In the genomic region with DNA sequence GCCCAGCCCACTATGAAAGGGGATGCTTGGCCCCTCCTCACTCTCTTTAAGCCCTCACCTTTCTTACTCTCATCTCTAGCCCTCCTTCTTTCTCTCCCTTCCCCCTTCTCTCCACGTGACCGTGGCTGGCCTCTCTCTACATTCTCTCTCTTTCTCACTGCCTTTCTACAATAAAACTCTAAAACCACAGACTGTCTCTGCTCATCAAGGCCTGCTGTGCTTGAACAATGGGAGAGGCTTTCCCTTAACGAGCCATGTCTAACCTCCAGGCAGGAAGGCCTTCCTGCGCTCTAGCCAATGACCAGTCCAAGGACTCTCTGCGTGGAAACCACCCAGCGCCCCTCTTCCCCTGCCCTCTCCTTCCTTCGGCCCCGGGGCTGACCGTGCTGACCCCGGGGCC, we compare ENCODE assay signal across 18 mouse cellular contexts. TPM values are rescaled to one million over a fixed set of nuclear protein-coding genes. Genes with fewer than 3 reads are reported as not detected.
A peak's percentile ranks its signal among the peaks of the same experiment; 100 is the strongest.
DNase-seq lines count a peak whose midpoint lies in the region; ATAC-seq and TF ChIP-seq lines count a peak whose summit lies in the region.
"Had no signal": no experiment of that assay in that cellular context is flagged by ENCODE, and none has a peak within 500 bp of the region (broad histone marks: within the 10 kb centered on the region; RNA-seq: fewer than 3 reads in every experiment).

No protein-coding gene starts in this region.

- WGBS in midbrain, embryonic 14.5 days: 76% methylated on average over 10 of the region's 10 CpGs
- 73% methylated on average over 10 of the region's 10 CpGs for WGBS in forebrain, embryonic 16.5 days

- H3K27me3 ChIP-seq in ES-Bruce4 (ENCODE audit: control insufficient read depth, insufficient read depth, low read length, poor library complexity, severe bottlenecking): no peaks in the 10 kb centered on the region
- H3K27me3 ChIP-seq in midbrain, embryonic 14.5 days (ENCODE audit: control insufficient read depth, insufficient read depth, low read length): no peaks in the 10 kb centered on the region
- H3K27me3 ChIP-seq in forebrain, embryonic 16.5 days (replicated peaks; ENCODE audit: control insufficient read depth, insufficient read depth, low read length): no peaks in the 10 kb centered on the region
- H3K27me3 ChIP-seq: embryonic facial prominence, embryonic 12.5 days; forebrain, embryonic 13.5 days; forebrain, embryonic 15.5 days had no signal

- no peak overlapping the region for H3K4me3 ChIP-seq in ES-Bruce4 (ENCODE audit: low read depth, low read length)
- peak overlapping the region in 1 of 2 experiments; percentile 17; a peak in 2 of 4 replicates for H3K4me3 ChIP-seq in ES-E14 (ENCODE audit: insufficient read depth in 1 of 2, low read depth in 1 of 2, low read length in 2 of 2, poor library complexity in 1 of 2, severe bottlenecking in 1 of 2)
- H3K4me3 ChIP-seq in midbrain, embryonic 14.5 days (replicated peaks; ENCODE audit: low read depth, low read length): no peak overlapping the region
- H3K4me3 ChIP-seq in forebrain, embryonic 16.5 days (replicated peaks; ENCODE audit: low read length): no peak overlapping the region
- H3K4me3 ChIP-seq: embryonic facial prominence, embryonic 10.5 days; embryonic facial prominence, embryonic 12.5 days; forebrain, embryonic 13.5 days; forebrain, embryonic 15.5 days had no signal

- no peak overlapping the region for H3K9ac ChIP-seq in ES-Bruce4 (ENCODE audit: low read depth, poor library complexity, severe bottlenecking)
- H3K9ac ChIP-seq in ES-E14 (ENCODE audit: insufficient read depth, low read depth, low read length, poor library complexity, severe bottlenecking): peak overlapping the region; percentile 42; the same call in 1 of the 2 replicates
- H3K9ac ChIP-seq in midbrain, embryonic 14.5 days (replicated peaks; ENCODE audit: low read length): no peak overlapping the region
- H3K9ac ChIP-seq in forebrain, embryonic 16.5 days (replicated peaks; ENCODE audit: low read depth, low read length): no peak overlapping the region
- H3K9ac ChIP-seq: embryonic facial prominence, embryonic 12.5 days; forebrain, embryonic 13.5 days; forebrain, embryonic 15.5 days had no signal

- no peak overlapping the region for H3K4me2 ChIP-seq in midbrain, embryonic 14.5 days (ENCODE audit: low read length)
- H3K4me2 ChIP-seq in forebrain, embryonic 16.5 days (ENCODE audit: low read length): no peak overlapping the region
- H3K4me2 ChIP-seq: embryonic facial prominence, embryonic 12.5 days; forebrain, embryonic 13.5 days; forebrain, embryonic 15.5 days had no signal

- no peak for ATAC-seq in midbrain, embryonic 14.5 days (ENCODE audit: low FRiP score, low TSS enrichment)
- ATAC-seq in forebrain, embryonic 16.5 days: no peak
- ATAC-seq: forebrain, embryonic 13.5 days; forebrain, embryonic 15.5 days had no signal

- in situ Hi-C loops in ES-E14 (cut with MboI; ENCODE audit: low sequenced_read_pairs in 2 of 2, unreplicated experiment in 2 of 2): no loop called here

- peaks cover 7% of the 10 kb centered on the region for H3K4me1 ChIP-seq in ES-Bruce4 (ENCODE audit: control insufficient read depth, insufficient read depth, low read length)
- peaks cover 7 to 26% of the 10 kb centered on the region in 2 experiments; a peak in 3 of 4 replicates for H3K4me1 ChIP-seq in ES-E14 (ENCODE audit: control insufficient read depth in 2 of 2, insufficient read depth in 2 of 2, low read length in 2 of 2, poor library complexity in 1 of 2)
- H3K4me1 ChIP-seq in midbrain, embryonic 14.5 days (ENCODE audit: control insufficient read depth, insufficient read depth, low read length): no peaks in the 10 kb centered on the region
- H3K4me1 ChIP-seq in forebrain, embryonic 16.5 days (replicated peaks; ENCODE audit: control insufficient read depth, insufficient read depth, low read length): no peaks in the 10 kb centered on the region
- H3K4me1 ChIP-seq: embryonic facial prominence, embryonic 12.5 days; forebrain, embryonic 13.5 days; forebrain, embryonic 15.5 days had no signal

- no peak for TF ChIP-seq EP300 in ES-Bruce4 (IDR thresholded peaks at IDR 0.05; ENCODE audit: insufficient read depth, low read depth, low read length)

- TF ChIP-seq CTCF in ES-Bruce4 (IDR thresholded peaks at IDR 0.05; ENCODE audit: low read depth, low read length): no peak

- DNase-seq in ES-E14 (ENCODE audit: low read depth, low spot score): peak; percentile 68
- DNase-seq in ZHBTc4 (ENCODE audit: low read depth, low spot score): peak; percentile 85
- DNase-seq in midbrain, embryonic 14.5 days: no peak
- DNase-seq in kidney, adult 11 months: no peak
- DNase-seq: adrenal gland, adult 2 months; adrenal gland, postnatal 14 days; adrenal gland, postnatal 36 days; cerebellum, adult 11-12 months; cerebellum, adult 2 months; cerebellum, adult 9-10 months; cerebellum, postnatal 10 days; cerebellum, postnatal 25 days had no signal

- H3K9me3 ChIP-seq in ES-Bruce4 (replicated peaks; ENCODE audit: control insufficient read depth, insufficient read depth, low read length, poor library complexity, severe bottlenecking): no peaks in the 10 kb centered on the region
- no peaks in the 10 kb centered on the region for H3K9me3 ChIP-seq in ES-E14 (ENCODE audit: control insufficient read depth, insufficient read depth, low read depth, low read length)
- H3K9me3 ChIP-seq in midbrain, embryonic 14.5 days (ENCODE audit: control insufficient read depth, low read length): no peaks in the 10 kb centered on the region
- no peaks in the 10 kb centered on the region for H3K9me3 ChIP-seq in forebrain, embryonic 16.5 days (ENCODE audit: control insufficient read depth, low read length)
- H3K9me3 ChIP-seq: embryonic facial prominence, embryonic 12.5 days; forebrain, embryonic 13.5 days; forebrain, embryonic 15.5 days had no signal

- H3K27ac ChIP-seq in ES-Bruce4 (ENCODE audit: insufficient read depth, low read length) (peak overlapping the region; percentile 30; the same call in 1 of the 2 replicates), ES-E14 (ENCODE audit: insufficient read depth, low read depth, low read length, poor library complexity, severe bottlenecking) (peak overlapping the region; percentile 80)
- H3K27ac ChIP-seq in midbrain, embryonic 14.5 days (replicated peaks; ENCODE audit: low read depth, low read length): no peak overlapping the region
- no peak overlapping the region for H3K27ac ChIP-seq in forebrain, embryonic 16.5 days (ENCODE audit: low read length)
- H3K27ac ChIP-seq: embryonic facial prominence, embryonic 10.5 days; embryonic facial prominence, embryonic 12.5 days; forebrain, embryonic 13.5 days; forebrain, embryonic 15.5 days had no signal

- no peaks in the 10 kb centered on the region for H3K36me3 ChIP-seq in ES-Bruce4 (ENCODE audit: control insufficient read depth, insufficient read depth, low read length, poor library complexity, severe bottlenecking)
- peaks cover 6% of the 10 kb centered on the region; the same call in 1 of the 2 replicates for H3K36me3 ChIP-seq in ES-E14 (ENCODE audit: control insufficient read depth, insufficient read depth, low read length, poor library complexity, severe bottlenecking)
- H3K36me3 ChIP-seq in midbrain, embryonic 14.5 days (ENCODE audit: control insufficient read depth, insufficient read depth, low read length): 0 out of 2 replicates have a peak, but pooled peaks cover 3% of the 10 kb centered on the region
- H3K36me3 ChIP-seq in forebrain, embryonic 16.5 days (ENCODE audit: control insufficient read depth, insufficient read depth): no peaks in the 10 kb centered on the region
- H3K36me3 ChIP-seq: embryonic facial prominence, embryonic 12.5 days; forebrain, embryonic 15.5 days had no signal

- TF ChIP-seq POLR2A in ES-Bruce4 (IDR thresholded peaks at IDR 0.05; ENCODE audit: insufficient read depth, low read length): no peak

TF ChIP-seq in ES-E14, 5 proteins besides CTCF, POLR2A, EP300 and RAD21:
- TF ChIP-seq ZC3H11A (IDR thresholded peaks at IDR 0.05; ENCODE audit: borderline replicate concordance, low read depth, low read length): no peak
- no peak for TF ChIP-seq HCFC1 (IDR thresholded peaks at IDR 0.05; ENCODE audit: borderline replicate concordance, insufficient read depth, low read length)
- no peak for TF ChIP-seq ZNF384 (IDR thresholded peaks at IDR 0.05; ENCODE audit: low read depth, low read length)

RNA-seq across cellular contexts. Expression of a gene that starts 11.9 kb away (rescaled TPM):
- 79.2 and 87.2 TPM in 2 replicates for polyA plus RNA-seq in ES-Bruce4 (2011; ENCODE audit: insufficient read depth, insufficient read length, low read depth, missing spikeins)
- total RNA-seq in ES-E14 (2012; rRNA removed): 20.9 and 21.2 TPM in 2 replicates
- 54.7 and 55.2 TPM in 2 replicates for polyA plus RNA-seq in midbrain, embryonic 14.5 days (2014; fragmentation: Nextera tagmentation; extraction: Ambion mirVana)
- polyA plus RNA-seq in forebrain, embryonic 16.5 days (2015; fragmentation: Nextera tagmentation; extraction: Ambion mirVana): 61.6 and 70.5 TPM in 2 replicates

Comparison
In these comparisons a context has a peak if more than half of its experiments do, and no peak if none do; other contexts are left out.
1. H3K27ac ChIP-seq: peak in ES-Bruce4 (single experiment) and ES-E14 (single experiment); none in midbrain, embryonic 14.5 days (single experiment) and forebrain, embryonic 16.5 days (single experiment).
2. DNase-seq: peak in ES-E14 (single experiment) and ZHBTc4 (single experiment); none in midbrain, embryonic 14.5 days (single experiment) and kidney, adult 11 months (single experiment).